Mouse (Mus musculus) kidney, embryonic 16.5 days (tissue): ENCODE measurements around the gene Avpr1b. TPM values are rescaled to one million over a fixed set of nuclear protein-coding genes. Genes with fewer than 3 reads are reported as not detected.
"Not testable (repeated sequence)": the region's sequence is repeated elsewhere in the genome, so short reads cannot be mapped to it uniquely, and the experiment has no call there.

Experiments used
- ATAC-seq: fragments of 200-750 bp; cut with Nextera tagmentation; 2 replicates; pipeline ENCODE4 v1.8.0; 2017; ENCODE audit warnings: moderate TSS enrichment; ENCODE audit not compliant: low FRiP score, low TSS enrichment
- H3K27ac ChIP-seq: fragments of 300-500 bp; sonication (generic); 2 replicates; pipeline ENCODE4 v1.5.1; 2014; ENCODE audit warnings: low read length
- H3K27me3 ChIP-seq: fragments of 300-500 bp; sonication (generic); 2 replicates; pipeline ENCODE4 v1.6.1; 2014; ENCODE audit warnings: low read length, control low read depth, mixed read lengths; ENCODE audit not compliant: insufficient read depth
- H3K36me3 ChIP-seq: fragments of 300-500 bp; sonication (generic); 2 replicates; pipeline ENCODE4 v1.6.1; 2014; ENCODE audit warnings: low read length, control low read depth, mixed read lengths; ENCODE audit not compliant: insufficient read depth
- H3K4me1 ChIP-seq: fragments of 300-500 bp; sonication (generic); 2 replicates; pipeline ENCODE4 v1.6.1; 2014; ENCODE audit warnings: low read length, control low read depth, mixed read lengths; ENCODE audit not compliant: insufficient read depth
- H3K4me2 ChIP-seq: fragments of 300-500 bp; sonication (generic); replicated peaks from 2 replicates; pipeline ENCODE4 v1.6.1; 2014; ENCODE audit warnings: low read depth, low read length
- H3K4me3 ChIP-seq: fragments of 300-500 bp; sonication (generic); 2 replicates; pipeline ENCODE4 v1.5.1; 2014; ENCODE audit warnings: mild to moderate bottlenecking, low read length
- H3K9ac ChIP-seq: fragments of 300-500 bp; sonication (generic); replicated peaks from 2 replicates; pipeline ENCODE4 v1.6.1; 2014; ENCODE audit warnings: low read length
- H3K9me3 ChIP-seq: fragments of 300-500 bp; sonication (generic); 2 replicates; pipeline ENCODE4 v1.6.1; 2016; ENCODE audit warnings: low read length, control low read depth
- WGBS: fragments of 180-500 bp; shearing (Covaris S2); extraction: QIAGEN DNeasy Blood & Tissue Kit; methylation state at CpG from one replicate; pipeline ENCODE4 v1.1.7; 2014; 5-methylcytosine and 5-hydroxymethylcytosine counted together
- polyA plus RNA-seq: library from polyadenylated mRNA; unstranded; fragments of >200 nt; fragmentation: Nextera tagmentation; extraction: Ambion mirVana; gene quantifications from 2 replicates; pipeline ENCODE4 v1.2.1, GENCODE M21; 2015

The Avpr1b gene
- polyA plus RNA-seq, 1 experiment from 2014 or later, result not detected

GRCm38 (mm10) chr1:131616131-131616530 is 17.1 kb downstream of the Avpr1b start:
- Histone ChIP-seq H3K27me3 (no peaks in the 10 kb centered on the region), H3K4me1 (no peaks in the 10 kb centered on the region), H3K4me3 (no peak overlapping the region), H3K4me2 (no peak overlapping the region), H3K9me3 (no peaks in the 10 kb centered on the region), H3K36me3 (no peaks in the 10 kb centered on the region), H3K9ac (no peak overlapping the region), H3K27ac (no peak overlapping the region)
- WGBS, result 69% methylated on average over 1 of the region's 1 CpGs
- no peak for ATAC-seq

- H3K4me3 ChIP-seq, result no peak overlapping the region
- H3K36me3 ChIP-seq, result no peaks in the 10 kb centered on the region
- H3K9me3 ChIP-seq, result no peaks in the 10 kb centered on the region
- ATAC-seq, result no peak
- H3K27ac ChIP-seq, result no peak overlapping the region
- WGBS, result 75% methylated on average over 5 of the region's 5 CpGs
- H3K27me3 ChIP-seq, result no peaks in the 10 kb centered on the region
- H3K4me2 ChIP-seq, result no peak overlapping the region
- no peak overlapping the region for H3K9ac ChIP-seq
- no peaks in the 10 kb centered on the region for H3K4me1 ChIP-seq
These were observed 17.6 kb downstream of the Avpr1b start for GRCm38 (mm10) chr1:131616546-131617220.

- H3K9ac ChIP-seq, result no peak overlapping the region
These were observed 19.5 kb downstream of the Avpr1b start for GRCm38 (mm10) chr1:131618576-131618975.

DNA sequence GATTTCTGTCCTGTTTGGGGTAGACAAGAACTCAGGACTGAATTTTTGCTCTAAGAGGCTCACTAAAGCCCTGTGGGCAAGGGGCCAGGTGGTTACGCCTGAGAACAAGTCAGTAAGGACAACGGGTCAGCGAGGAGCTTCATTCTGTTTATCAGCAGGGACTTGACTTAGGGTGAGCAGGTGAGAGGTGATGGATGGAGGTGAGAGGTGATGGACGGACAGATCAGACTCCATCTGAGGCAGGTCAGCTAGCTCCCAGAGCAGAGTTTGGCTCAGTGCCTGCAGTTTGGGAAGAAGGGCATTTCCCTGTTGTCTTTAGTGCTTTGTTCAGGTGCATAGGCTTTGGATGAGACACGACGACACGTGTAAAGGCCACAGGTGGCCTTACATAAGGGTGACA is 20.3 kb downstream of the Avpr1b start:
- ATAC-seq, result no peak
- 84% methylated on average over 7 of the region's 7 CpGs for WGBS
- H3K4me1 ChIP-seq, result no peaks in the 10 kb centered on the region
- no peaks in the 10 kb centered on the region for H3K36me3 ChIP-seq
- H3K27me3 ChIP-seq, result no peaks in the 10 kb centered on the region
- no peak overlapping the region for H3K9ac ChIP-seq
- no peaks in the 10 kb centered on the region for H3K9me3 ChIP-seq
- H3K4me2 ChIP-seq, result no peak overlapping the region
- no peak overlapping the region for H3K27ac ChIP-seq
- no peak overlapping the region for H3K4me3 ChIP-seq

More at GRCm38 (mm10) chr1:131618576-131618975, 19.5 kb downstream of the Avpr1b start:
- Histone ChIP-seq H3K36me3 (no peaks in the 10 kb centered on the region), H3K4me1 (no peaks in the 10 kb centered on the region), H3K9me3 (no peaks in the 10 kb centered on the region), H3K27me3 (no peaks in the 10 kb centered on the region), H3K4me3 (no peak overlapping the region), H3K4me2 (no peak overlapping the region), H3K27ac (no peak overlapping the region)
- 83% methylated on average over 1 of the region's 1 CpGs for WGBS
- no peak for ATAC-seq

DNA sequence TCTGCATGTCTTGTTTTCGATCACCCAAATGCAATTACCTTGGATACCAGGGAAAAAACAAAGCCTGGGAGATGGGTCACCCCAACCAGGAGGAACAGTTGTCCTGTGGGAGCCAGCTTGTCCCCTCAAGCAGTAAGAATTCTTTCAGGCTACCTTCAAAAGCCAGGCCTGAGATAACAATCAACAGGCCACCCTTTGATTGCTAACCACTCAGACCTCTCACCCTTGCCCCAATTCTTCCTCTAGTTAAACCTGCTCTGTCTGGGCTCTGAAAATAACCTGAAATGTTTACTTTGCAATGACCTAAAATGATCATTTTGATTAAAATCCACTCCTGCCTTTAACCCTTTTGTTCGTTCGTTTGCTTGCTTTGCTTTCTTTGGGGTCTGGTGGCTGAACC is 24.6 kb downstream of the Avpr1b start:
- Histone ChIP-seq H3K27me3 (no peaks in the 10 kb centered on the region), H3K9ac (no peak overlapping the region), H3K4me3 (no peak overlapping the region), H3K4me2 (no peak overlapping the region), H3K9me3 (no peaks in the 10 kb centered on the region), H3K4me1 (no peaks in the 10 kb centered on the region), H3K27ac (no peak overlapping the region), H3K36me3 (no peaks in the 10 kb centered on the region)
- WGBS, result 73% methylated on average over 3 of the region's 3 CpGs
- no peak for ATAC-seq

DNA sequence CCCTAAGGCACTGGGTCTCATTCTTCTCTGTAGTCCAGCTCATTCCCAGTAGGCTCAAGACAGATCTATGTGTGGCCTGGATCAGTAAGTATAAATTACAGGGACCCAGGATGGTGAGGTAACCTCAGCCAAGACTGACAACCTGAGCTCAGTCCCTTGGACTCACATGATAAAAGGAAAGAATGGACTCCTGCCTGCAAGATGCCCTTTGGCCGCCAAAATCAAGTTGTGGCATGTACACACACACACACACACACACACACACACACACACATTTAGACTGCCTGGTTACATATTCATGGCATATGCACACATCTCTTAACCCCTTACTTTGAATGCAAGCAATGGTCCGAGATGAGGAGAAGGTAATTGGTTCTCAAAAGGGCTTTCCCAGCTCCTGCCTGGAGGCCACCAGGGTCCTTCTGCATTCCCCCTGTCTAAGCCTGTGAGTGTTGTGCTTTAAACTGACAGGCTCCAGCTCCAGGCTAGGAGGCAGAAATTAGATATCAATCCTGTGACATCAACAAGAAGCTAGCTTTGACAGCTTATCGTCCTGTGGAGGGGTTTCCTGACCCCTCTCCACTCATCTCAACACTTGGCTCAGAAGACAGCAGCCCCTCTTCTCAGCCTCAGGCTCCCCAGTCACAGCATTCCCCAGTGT is 25.3 kb downstream of the Avpr1b start:
- WGBS, result 47% methylated on average over 3 of the region's 3 CpGs
- Histone ChIP-seq H3K9ac (no peak overlapping the region), H3K4me1 (no peaks in the 10 kb centered on the region), H3K4me2 (no peak overlapping the region), H3K9me3 (no peaks in the 10 kb centered on the region), H3K4me3 (no peak overlapping the region), H3K36me3 (no peaks in the 10 kb centered on the region), H3K27ac (no peak overlapping the region), H3K27me3 (no peaks in the 10 kb centered on the region)
- no peak for ATAC-seq

GRCm38 (mm10) chr1:131626200-131626599 is 27.2 kb downstream of the Avpr1b start:
- Histone ChIP-seq H3K4me1 (no peaks in the 10 kb centered on the region), H3K4me3 (no peak overlapping the region), H3K27ac (no peak overlapping the region), H3K27me3 (no peaks in the 10 kb centered on the region), H3K9ac (no peak overlapping the region), H3K9me3 (no peaks in the 10 kb centered on the region), H3K36me3 (no peaks in the 10 kb centered on the region), H3K4me2 (no peak overlapping the region)
- WGBS, result 85% methylated on average over 6 of the region's 6 CpGs
- no peak for ATAC-seq

GRCm38 (mm10) chr1:131632216-131632615 is 33.2 kb downstream of the Avpr1b start:
- not testable (repeated sequence) for H3K27ac ChIP-seq, ATAC-seq, H3K4me2 ChIP-seq, H3K4me1 ChIP-seq, H3K4me3 ChIP-seq, H3K27me3 ChIP-seq, H3K9ac ChIP-seq, H3K9me3 ChIP-seq, H3K36me3 ChIP-seq
- WGBS, result 75% methylated on average over 6 of the region's 6 CpGs

GRCm38 (mm10) chr1:131634495-131634894 is 35.5 kb downstream of the Avpr1b start:
- Histone ChIP-seq H3K9ac (no peak overlapping the region), H3K4me3 (no peak overlapping the region), H3K27ac (no peak overlapping the region), H3K4me2 (no peak overlapping the region), H3K4me1 (no peaks in the 10 kb centered on the region), H3K36me3 (no peaks in the 10 kb centered on the region), H3K27me3 (no peaks in the 10 kb centered on the region), H3K9me3 (no peaks in the 10 kb centered on the region)
- no peak for ATAC-seq

DNA sequence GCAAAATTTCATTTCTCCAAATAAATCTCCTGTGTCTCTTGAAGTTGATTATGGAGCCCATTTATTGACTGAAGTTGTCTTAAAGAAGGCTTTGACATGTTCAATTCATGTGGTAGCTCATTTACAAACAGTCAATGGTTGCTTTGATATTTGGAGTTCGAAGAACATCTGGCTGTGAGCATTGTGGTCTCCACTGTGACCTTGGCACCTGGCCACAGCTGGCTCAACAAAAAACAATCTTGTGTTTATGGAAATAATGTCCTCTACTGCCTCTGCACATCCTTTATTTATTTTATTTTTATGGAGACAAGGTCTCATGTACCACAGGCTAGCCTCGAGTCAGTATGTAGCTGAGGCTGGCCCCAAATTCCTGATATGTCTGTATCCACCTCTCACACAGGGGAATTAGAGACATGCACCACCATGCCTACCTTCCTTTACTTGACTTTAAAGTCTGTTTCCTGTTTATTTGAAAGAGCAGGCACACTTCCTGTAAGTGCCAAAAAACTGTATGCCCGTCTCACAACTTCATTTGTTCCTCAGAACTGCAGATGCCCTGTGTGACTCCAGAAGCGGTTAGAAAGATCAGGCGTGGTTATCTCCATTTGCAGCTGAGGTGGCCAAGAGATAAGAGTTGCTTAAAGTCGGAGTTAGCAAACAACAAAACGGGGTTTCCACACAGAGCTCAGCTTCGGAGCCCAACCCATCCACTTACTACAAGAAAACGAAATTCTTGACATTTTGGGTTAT is 38.9 kb downstream of the Avpr1b start, which contains the start of gene Ctse:
TSS of gene Ctse (plus strand) at position 516 of the 750 bp plus-strand sequence.
- H3K4me1 ChIP-seq, result no peaks in the 10 kb centered on the region
- no peak within 1 kb of the TSS for H3K4me2 ChIP-seq
- no peaks in the 10 kb centered on the region for H3K27me3 ChIP-seq
- no peak within 1 kb of the TSS for H3K27ac ChIP-seq
- H3K36me3 ChIP-seq, result no peaks in the 10 kb centered on the region
- H3K4me3 ChIP-seq, result no peak within 1 kb of the TSS
- 80% methylated on average over 9 of the region's 9 CpGs for WGBS
- no peaks in the 10 kb centered on the region for H3K9me3 ChIP-seq
- ATAC-seq, result no peak
- H3K9ac ChIP-seq, result no peak within 1 kb of the TSS
